Mouse (Mus musculus): ENCODE data around the gene Abcb9.

- TF ChIP-seq CTCF (IDR thresholded peaks at IDR 0.05) (no peak), EP300 (IDR thresholded peaks at IDR 0.05; ENCODE audit: insufficient read depth, low read depth, low read length) (no peak)
Measured at GRCm38 (mm10) chr5:124025587-124026441, 69.8 kb downstream of the Abcb9 start.

Measured in heart, adult 2 months (tissue).